Mouse (Mus musculus): Measurements from ENCODE around the gene Trak1. TPM values are rescaled to one million over a fixed set of nuclear protein-coding genes. Genes with fewer than 3 reads are reported as not detected.

The Trak1 gene
- polyA plus RNA-seq, 1 experiment from 2014 or later, result 12.2 TPM

GRCm38 (mm10) chr9:121347981-121348380, 50.7 kb downstream of the Trak1 start:
- Histone ChIP-seq H3K27me3 (ENCODE audit: low read depth, poor library complexity, severe bottlenecking) (no peaks in the 10 kb centered on the region), H3K4me1 (peaks cover 54% of the 10 kb centered on the region), H3K9me3 (replicated peaks) (no peaks in the 10 kb centered on the region), H3K27ac (peak overlapping the region; percentile 76), H3K36me3 (no peaks in the 10 kb centered on the region), H3K4me3 (no peak overlapping the region)
- no peak for DNase-seq (ENCODE audit: low spot score)
- 48% methylated on average over 10 of the region's 10 CpGs for WGBS

DNA sequence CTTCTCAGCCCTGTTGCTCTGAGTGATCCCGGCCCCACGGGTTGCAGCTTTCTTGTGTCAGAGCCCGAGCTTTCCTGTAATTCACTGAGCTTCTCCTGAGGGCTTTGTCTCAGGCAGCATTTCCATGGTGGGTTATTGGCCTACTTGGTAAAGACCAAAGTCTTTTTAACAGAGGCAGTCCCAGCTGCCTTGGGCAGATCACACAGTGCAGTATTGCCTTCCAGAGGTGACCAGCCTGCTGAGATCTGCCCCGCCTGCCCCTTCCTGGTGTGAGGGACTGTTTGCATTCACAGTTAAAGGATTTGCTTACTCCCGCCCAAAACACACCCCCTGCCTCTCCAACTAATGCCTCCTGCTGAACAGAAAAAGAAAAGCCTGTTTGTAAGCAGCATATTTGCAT, 51.2 kb downstream of the Trak1 start:
- no peak for DNase-seq (ENCODE audit: low spot score)
- Histone ChIP-seq H3K27ac (peak overlapping the region; percentile 76), H3K36me3 (no peaks in the 10 kb centered on the region), H3K4me1 (peaks cover 56% of the 10 kb centered on the region), H3K4me3 (no peak overlapping the region), H3K27me3 (ENCODE audit: low read depth, poor library complexity, severe bottlenecking) (no peaks in the 10 kb centered on the region), H3K9me3 (replicated peaks) (no peaks in the 10 kb centered on the region)
- 13% methylated on average over 5 of the region's 5 CpGs for WGBS

GRCm38 (mm10) chr9:121349111-121349510, 51.8 kb downstream of the Trak1 start:
- Histone ChIP-seq H3K27me3 (ENCODE audit: low read depth, poor library complexity, severe bottlenecking) (no peaks in the 10 kb centered on the region), H3K36me3 (no peaks in the 10 kb centered on the region), H3K4me1 (peaks cover 56% of the 10 kb centered on the region), H3K27ac (no peak overlapping the region; the same call in 1 of the 2 replicates), H3K9me3 (replicated peaks) (no peaks in the 10 kb centered on the region), H3K4me3 (no peak overlapping the region)
- WGBS, result 93% methylated on average over 8 of the region's 8 CpGs
- DNase-seq (ENCODE audit: low spot score), result no peak

GRCm38 (mm10) chr9:121350601-121351000, 53.3 kb downstream of the Trak1 start:
- Histone ChIP-seq H3K27me3 (ENCODE audit: low read depth, poor library complexity, severe bottlenecking) (no peaks in the 10 kb centered on the region), H3K9me3 (replicated peaks) (no peaks in the 10 kb centered on the region), H3K27ac (peak overlapping the region; percentile 30), H3K4me1 (peaks cover 63% of the 10 kb centered on the region), H3K36me3 (no peaks in the 10 kb centered on the region), H3K4me3 (no peak overlapping the region)
- 45% methylated on average over 2 of the region's 3 CpGs for WGBS
- DNase-seq (ENCODE audit: low spot score), result no peak

DNA sequence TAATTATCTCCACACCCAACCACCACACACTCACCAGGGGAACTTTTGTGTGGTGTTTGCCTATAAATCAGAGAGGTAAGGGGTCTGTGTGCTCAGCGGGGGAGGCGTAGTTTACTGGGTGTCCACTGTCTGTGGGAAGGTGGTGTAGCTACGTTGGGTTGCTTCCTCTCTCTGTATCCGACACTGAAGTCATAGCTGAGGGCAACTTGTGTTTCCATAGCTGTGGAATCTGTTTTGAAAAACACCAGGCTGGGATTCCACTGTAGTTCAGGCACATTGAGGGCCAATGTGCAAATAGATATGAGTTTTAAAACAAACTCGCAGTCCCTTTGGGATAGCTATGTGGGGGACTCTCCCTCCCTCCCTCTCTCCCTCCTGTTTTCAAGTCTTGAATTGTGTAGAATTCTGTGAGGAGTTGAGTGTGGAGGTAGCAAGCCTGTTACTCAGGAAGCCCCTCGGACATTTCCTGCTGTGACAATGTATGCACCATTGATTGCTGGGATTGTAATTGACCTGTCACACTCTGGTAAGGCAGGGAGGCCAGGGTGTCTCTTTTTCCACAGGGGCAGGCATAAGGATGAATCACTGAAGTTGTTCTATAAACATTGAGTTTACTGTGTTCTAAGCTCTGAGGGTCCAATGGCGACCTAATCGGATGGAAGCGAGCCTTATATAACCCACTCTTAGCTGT, 54.2 kb downstream of the Trak1 start:
- Histone ChIP-seq H3K4me1 (peaks cover 66% of the 10 kb centered on the region), H3K4me3 (no peak overlapping the region), H3K36me3 (no peaks in the 10 kb centered on the region), H3K27ac (peak overlapping the region; percentile 25; the same call in 1 of the 2 replicates), H3K9me3 (replicated peaks) (no peaks in the 10 kb centered on the region), H3K27me3 (ENCODE audit: low read depth, poor library complexity, severe bottlenecking) (no peaks in the 10 kb centered on the region)
- DNase-seq (ENCODE audit: low spot score), result no peak
- 62% methylated on average over 9 of the region's 9 CpGs for WGBS

- Histone ChIP-seq H3K27me3 (ENCODE audit: low read depth, poor library complexity, severe bottlenecking) (no peaks in the 10 kb centered on the region), H3K4me1 (peaks cover 64% of the 10 kb centered on the region), H3K9me3 (replicated peaks) (no peaks in the 10 kb centered on the region), H3K36me3 (no peaks in the 10 kb centered on the region), H3K4me3 (no peak overlapping the region), H3K27ac (0 out of 2 replicates have a peak overlapping the region, but pooled peaks have one; percentile 12)
- no peak for DNase-seq (ENCODE audit: low spot score)
- 28% methylated on average over 11 of the region's 11 CpGs for WGBS
These were observed 54.9 kb downstream of the Trak1 start for GRCm38 (mm10) chr9:121352131-121352606.

DNA sequence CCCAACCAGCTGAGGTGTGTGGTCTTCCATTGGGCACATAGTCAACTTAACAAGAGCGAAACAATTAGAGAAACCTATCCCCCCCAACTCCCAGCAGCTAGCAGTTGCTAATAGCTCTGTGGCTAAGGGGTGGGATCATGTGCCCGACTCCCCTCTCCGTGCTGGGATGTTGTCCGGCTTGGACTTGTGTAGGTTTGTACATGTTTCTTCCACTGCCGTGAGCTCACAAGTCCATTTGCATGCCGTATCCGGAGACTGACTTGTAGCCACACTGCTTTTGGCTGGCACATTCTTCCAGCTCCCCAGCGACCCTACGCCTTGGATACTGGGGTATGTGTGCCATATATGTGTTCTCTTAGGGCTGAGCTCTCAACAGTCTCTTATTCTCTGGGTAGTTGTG, 55.4 kb downstream of the Trak1 start:
- Histone ChIP-seq H3K4me1 (peaks cover 59% of the 10 kb centered on the region), H3K4me3 (no peak overlapping the region), H3K27me3 (ENCODE audit: low read depth, poor library complexity, severe bottlenecking) (no peaks in the 10 kb centered on the region), H3K9me3 (replicated peaks) (no peaks in the 10 kb centered on the region), H3K36me3 (no peaks in the 10 kb centered on the region), H3K27ac (no peak overlapping the region; the same call in 1 of the 2 replicates)
- DNase-seq (ENCODE audit: low spot score), result no peak
- 93% methylated on average over 9 of the region's 9 CpGs for WGBS

DNA sequence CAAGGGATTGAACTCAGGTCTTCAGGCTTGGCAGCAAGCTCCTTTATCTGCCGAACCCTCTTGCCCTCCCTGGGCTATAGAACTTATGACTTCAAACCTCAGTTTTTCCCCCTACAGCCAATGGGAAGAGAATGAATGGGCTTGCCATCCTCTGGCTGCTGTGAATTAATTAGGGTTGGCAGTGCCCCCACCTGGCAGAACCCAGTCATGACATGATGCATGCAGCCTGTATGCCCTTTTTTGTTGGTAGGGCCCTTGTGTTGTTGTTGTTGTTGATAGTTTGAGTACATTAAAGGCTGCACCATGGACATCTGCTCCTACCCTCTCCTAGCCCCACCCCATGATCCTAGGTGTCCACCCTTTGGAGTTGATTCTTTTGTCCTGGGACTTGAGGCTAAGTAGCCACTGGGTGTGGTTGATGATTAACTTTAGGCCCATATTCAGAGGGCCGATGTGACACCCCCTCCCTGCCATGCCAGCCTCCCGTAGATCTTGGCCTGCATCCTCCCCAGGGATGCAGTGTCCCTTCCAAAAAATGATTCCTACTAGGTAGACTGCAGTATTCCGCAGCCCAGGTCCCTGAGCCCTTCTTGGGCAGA, 57.6 kb downstream of the Trak1 start:
- Histone ChIP-seq H3K27ac (peak overlapping the region; percentile 68; the same call in 1 of the 2 replicates), H3K4me3 (no peak overlapping the region)
- WGBS, result 85% methylated on average over 4 of the region's 4 CpGs

GRCm38 (mm10) chr9:121355431-121356141, 58.3 kb downstream of the Trak1 start:
- no peak for DNase-seq (ENCODE audit: low spot score)

More for the DNA sequence above, 57.6 kb downstream of the Trak1 start:
- Histone ChIP-seq H3K27me3 (ENCODE audit: low read depth, poor library complexity, severe bottlenecking) (no peaks in the 10 kb centered on the region), H3K9me3 (replicated peaks) (no peaks in the 10 kb centered on the region), H3K4me1 (peaks cover 59% of the 10 kb centered on the region), H3K36me3 (no peaks in the 10 kb centered on the region)
- DNase-seq (ENCODE audit: low spot score), result no peak

DNA sequence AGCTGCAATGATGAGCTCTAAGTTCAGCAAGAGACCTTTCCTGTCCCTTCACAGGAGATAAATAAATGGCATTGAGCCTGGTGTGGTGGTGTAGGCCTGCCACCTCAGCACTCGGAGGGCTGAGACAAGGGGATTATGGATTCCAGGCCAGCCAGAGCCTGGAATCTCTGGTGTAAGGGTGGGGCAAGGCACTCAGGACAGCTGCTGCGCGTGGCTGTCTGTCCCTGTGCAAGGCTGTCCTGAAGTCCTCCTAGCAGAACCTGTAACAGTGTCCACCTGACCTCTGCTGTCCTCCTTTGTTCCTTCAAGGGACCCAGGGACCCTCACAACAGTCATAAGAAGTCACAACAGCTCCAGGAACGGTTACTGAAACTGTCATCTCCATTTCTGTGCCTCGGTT, 59.8 kb downstream of the Trak1 start:
- peaks cover 55% of the 10 kb centered on the region for H3K4me1 ChIP-seq
- H3K4me3 ChIP-seq, result no peak overlapping the region
- no peaks in the 10 kb centered on the region for H3K27me3 ChIP-seq (ENCODE audit: low read depth, poor library complexity, severe bottlenecking)
- H3K36me3 ChIP-seq, result no peaks in the 10 kb centered on the region
- WGBS, result 88% methylated on average over 5 of the region's 5 CpGs
- no peak overlapping the region; the same call in 1 of the 2 replicates for H3K27ac ChIP-seq
- no peak for DNase-seq (ENCODE audit: low spot score)
- no peaks in the 10 kb centered on the region for H3K9me3 ChIP-seq (replicated peaks)

More at GRCm38 (mm10) chr9:121355431-121356141, 58.3 kb downstream of the Trak1 start:
- H3K9me3 ChIP-seq (replicated peaks), result no peaks in the 10 kb centered on the region
- H3K4me3 ChIP-seq, result no peak overlapping the region
- H3K36me3 ChIP-seq, result no peaks in the 10 kb centered on the region
- 78% methylated on average over 9 of the region's 9 CpGs for WGBS
- peak overlapping the region; percentile 68; the same call in 1 of the 2 replicates for H3K27ac ChIP-seq
- H3K4me1 ChIP-seq, result peaks cover 61% of the 10 kb centered on the region
- no peaks in the 10 kb centered on the region for H3K27me3 ChIP-seq (ENCODE audit: low read depth, poor library complexity, severe bottlenecking)

- H3K27ac ChIP-seq, result no peak overlapping the region
- H3K9me3 ChIP-seq (replicated peaks), result no peaks in the 10 kb centered on the region
- H3K4me1 ChIP-seq, result peaks cover 49% of the 10 kb centered on the region
- no peaks in the 10 kb centered on the region for H3K27me3 ChIP-seq (ENCODE audit: low read depth, poor library complexity, severe bottlenecking)
- 89% methylated on average over 16 of the region's 16 CpGs for WGBS
- H3K36me3 ChIP-seq, result no peaks in the 10 kb centered on the region
- H3K4me3 ChIP-seq, result no peak overlapping the region
- no peak for DNase-seq (ENCODE audit: low spot score)
These were observed 60.4 kb downstream of the Trak1 start for GRCm38 (mm10) chr9:121357582-121358275.

DNA sequence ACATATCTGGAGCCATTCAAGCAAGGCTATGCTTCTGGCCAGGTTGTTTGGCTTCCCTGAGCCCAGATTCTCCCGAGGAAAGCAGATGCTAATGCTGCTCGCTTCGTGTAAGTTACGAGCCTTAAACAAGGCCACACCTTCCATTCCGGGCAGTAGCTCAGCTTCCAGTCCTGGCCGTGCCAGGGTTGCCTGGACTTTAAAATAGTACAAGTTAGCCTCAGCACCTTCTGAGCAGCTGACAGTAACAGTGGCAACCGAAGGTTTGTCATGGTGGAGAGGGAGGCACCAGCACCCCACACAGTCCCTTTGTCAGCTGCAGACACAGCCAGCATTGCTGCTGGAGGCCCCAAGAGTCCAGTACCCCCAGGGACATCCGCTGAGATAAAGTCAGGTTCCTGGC, 61.1 kb downstream of the Trak1 start:
- H3K36me3 ChIP-seq, result no peaks in the 10 kb centered on the region
- no peaks in the 10 kb centered on the region for H3K9me3 ChIP-seq (replicated peaks)
- 55% methylated on average over 8 of the region's 8 CpGs for WGBS
- H3K27ac ChIP-seq, result no peak overlapping the region
- no peak overlapping the region for H3K4me3 ChIP-seq
- no peaks in the 10 kb centered on the region for H3K27me3 ChIP-seq (ENCODE audit: low read depth, poor library complexity, severe bottlenecking)
- no peak for DNase-seq (ENCODE audit: low spot score)
- peaks cover 44% of the 10 kb centered on the region for H3K4me1 ChIP-seq
